Mouse (Mus musculus): ENCODE data around the gene Wnt9a.
A peak's percentile ranks its signal among the peaks of the same experiment; 100 is the strongest.
"Not testable (repeated sequence)": the region's sequence is repeated elsewhere in the genome, so short reads cannot be mapped to it uniquely, and the experiment has no call there.

Gene Wnt9a

GRCm38 (mm10) chr11:59306461-59307421 lies at the start of gene Wnt9a:
Gene Wnt9a, plus strand, starts transcription at chr11:59306928.
- DNase-seq (ENCODE audit: low spot score in 2 of 2) = peak; percentile 71

- no peak for DNase-seq (ENCODE audit: low spot score in 2 of 2)
Measured at GRCm38 (mm10) chr11:59259647-59260046, 47.1 kb upstream of the Wnt9a start.

GRCm38 (mm10) chr11:59260706-59261493 lies 45.8 kb upstream of the Wnt9a start:
- no peak for DNase-seq (ENCODE audit: low spot score in 2 of 2)

- DNase-seq (ENCODE audit: low spot score in 2 of 2) = no peak
Measured at GRCm38 (mm10) chr11:59262308-59262707, 44.4 kb upstream of the Wnt9a start.

GRCm38 (mm10) chr11:59263870-59264563 lies 42.7 kb upstream of the Wnt9a start:
- DNase-seq (ENCODE audit: low spot score in 2 of 2) = peak in 1 of 2 experiments; percentile 39

- DNase-seq (ENCODE audit: low spot score in 2 of 2) = no peak
Measured at GRCm38 (mm10) chr11:59264593-59264992, 42.1 kb upstream of the Wnt9a start.

- no peak for DNase-seq (ENCODE audit: low spot score in 2 of 2)
Measured at GRCm38 (mm10) chr11:59265154-59265813, 41.4 kb upstream of the Wnt9a start.

- DNase-seq (ENCODE audit: low spot score in 2 of 2) = no peak
Measured at GRCm38 (mm10) chr11:59266727-59267126, 40.0 kb upstream of the Wnt9a start.

- no peak for DNase-seq (ENCODE audit: low spot score in 2 of 2)
Measured at GRCm38 (mm10) chr11:59274184-59274583, 32.5 kb upstream of the Wnt9a start.

- DNase-seq (ENCODE audit: low spot score in 2 of 2) = no peak
Measured at GRCm38 (mm10) chr11:59276877-59277276, 29.9 kb upstream of the Wnt9a start.

- DNase-seq (ENCODE audit: low spot score in 2 of 2) = no peak
Measured at GRCm38 (mm10) chr11:59278047-59278446, 28.7 kb upstream of the Wnt9a start.

GRCm38 (mm10) chr11:59282111-59282510 lies 24.6 kb upstream of the Wnt9a start:
- DNase-seq (ENCODE audit: low spot score in 2 of 2) = no peak

GRCm38 (mm10) chr11:59282933-59283332 lies 23.8 kb upstream of the Wnt9a start:
- no peak for DNase-seq (ENCODE audit: low spot score in 2 of 2)

GRCm38 (mm10) chr11:59284146-59284545 lies 22.6 kb upstream of the Wnt9a start:
- no peak for DNase-seq (ENCODE audit: low spot score in 2 of 2)

GRCm38 (mm10) chr11:59289706-59290105 lies 17.0 kb upstream of the Wnt9a start:
- no peak for DNase-seq (ENCODE audit: low spot score in 2 of 2)

GRCm38 (mm10) chr11:59290702-59291303 lies 15.9 kb upstream of the Wnt9a start, which contains the start of gene Wnt3a:
Gene Wnt3a, minus strand, starts transcription at chr11:59290752.
- no peak for DNase-seq (ENCODE audit: low spot score in 2 of 2)

GRCm38 (mm10) chr11:59293616-59294015 lies 13.1 kb upstream of the Wnt9a start:
- DNase-seq (ENCODE audit: low spot score in 2 of 2) = no peak

GRCm38 (mm10) chr11:59297941-59298340 lies 8.8 kb upstream of the Wnt9a start:
- no peak for DNase-seq (ENCODE audit: low spot score in 2 of 2)

GRCm38 (mm10) chr11:59300185-59300584 lies 6.5 kb upstream of the Wnt9a start:
- DNase-seq (ENCODE audit: low spot score in 2 of 2) = no peak

GRCm38 (mm10) chr11:59301053-59301452 lies 5.7 kb upstream of the Wnt9a start:
- not testable (repeated sequence) for DNase-seq (ENCODE audit: low spot score in 2 of 2)
